Mouse (Mus musculus): ENCODE data around the gene S100pbp. TPM values are rescaled to one million over a fixed set of nuclear protein-coding genes. Genes with fewer than 3 reads are reported as not detected.
"Not testable (repeated sequence)": the region's sequence is repeated elsewhere in the genome, so short reads cannot be mapped to it uniquely, and the experiment has no call there.

S100pbp gene
- polyA plus RNA-seq, 1 experiment from 2014 or later: 18.3 TPM

DNA sequence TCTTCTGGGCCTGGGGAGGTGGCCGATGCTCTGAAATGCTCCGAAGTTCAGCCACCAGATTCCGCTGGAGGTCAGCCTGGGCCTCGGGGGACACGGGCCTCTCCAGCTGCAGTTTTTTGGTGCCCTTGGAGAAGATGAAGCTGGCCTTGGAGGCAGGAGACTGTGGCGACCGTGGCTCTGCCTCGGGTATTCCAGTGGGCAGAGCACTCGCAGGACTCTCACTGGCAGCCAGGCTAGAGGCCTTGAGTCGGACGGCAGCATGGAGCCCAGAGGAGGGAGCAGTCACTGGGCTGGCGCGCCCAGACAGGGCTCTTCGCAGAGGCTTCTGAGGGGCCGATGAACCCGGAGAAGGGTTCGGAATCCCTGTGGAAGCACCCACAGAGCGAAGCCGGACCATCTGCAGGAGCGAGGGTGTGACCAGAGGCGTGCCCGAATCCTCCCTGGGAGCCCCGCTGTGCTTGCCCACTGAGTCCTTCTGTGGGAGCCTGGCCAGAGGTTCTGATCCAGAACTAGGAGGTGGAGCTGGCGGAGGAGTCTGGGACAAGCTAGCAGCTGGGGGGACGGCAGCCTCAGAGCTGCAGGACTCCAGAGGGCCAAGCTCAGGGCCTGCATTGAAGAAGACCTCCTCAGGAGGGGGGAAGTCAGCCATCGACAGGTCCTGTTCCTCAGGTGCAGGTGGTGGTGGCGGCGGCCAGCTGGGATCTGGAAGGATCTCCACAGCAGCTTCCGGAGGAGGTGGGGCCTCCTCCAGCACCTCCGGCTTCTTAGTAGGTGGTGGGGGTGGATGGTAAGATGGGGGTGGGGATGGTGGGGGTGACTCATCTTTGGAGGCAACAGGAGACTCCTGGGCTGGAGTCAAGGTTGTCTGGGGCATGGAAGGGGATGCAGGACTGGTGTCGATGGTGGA, 32.7 kb upstream of the S100pbp start:
- Histone ChIP-seq H3K36me3 (ENCODE audit: control insufficient read depth, insufficient read depth, low read length) (peaks cover 54% of the 10 kb centered on the region), H3K9me3 (ENCODE audit: control insufficient read depth, low read length) (no peaks in the 10 kb centered on the region), H3K4me1 (ENCODE audit: control insufficient read depth, insufficient read depth, low read length) (peaks cover 18% of the 10 kb centered on the region), H3K27ac (ENCODE audit: low read depth, low read length) (no peak overlapping the region), H3K4me3 (ENCODE audit: low read depth, low read length) (no peak overlapping the region), H3K27me3 (ENCODE audit: control insufficient read depth, insufficient read depth, low read length) (no peaks in the 10 kb centered on the region), H3K4me2 (ENCODE audit: low read depth, low read length) (no peak overlapping the region), H3K9ac (replicated peaks; ENCODE audit: low read depth, low read length) (no peak overlapping the region)
- no peak for ATAC-seq (ENCODE audit: low read depth)
- 72% methylated on average over 31 of the region's 31 CpGs for WGBS

DNA sequence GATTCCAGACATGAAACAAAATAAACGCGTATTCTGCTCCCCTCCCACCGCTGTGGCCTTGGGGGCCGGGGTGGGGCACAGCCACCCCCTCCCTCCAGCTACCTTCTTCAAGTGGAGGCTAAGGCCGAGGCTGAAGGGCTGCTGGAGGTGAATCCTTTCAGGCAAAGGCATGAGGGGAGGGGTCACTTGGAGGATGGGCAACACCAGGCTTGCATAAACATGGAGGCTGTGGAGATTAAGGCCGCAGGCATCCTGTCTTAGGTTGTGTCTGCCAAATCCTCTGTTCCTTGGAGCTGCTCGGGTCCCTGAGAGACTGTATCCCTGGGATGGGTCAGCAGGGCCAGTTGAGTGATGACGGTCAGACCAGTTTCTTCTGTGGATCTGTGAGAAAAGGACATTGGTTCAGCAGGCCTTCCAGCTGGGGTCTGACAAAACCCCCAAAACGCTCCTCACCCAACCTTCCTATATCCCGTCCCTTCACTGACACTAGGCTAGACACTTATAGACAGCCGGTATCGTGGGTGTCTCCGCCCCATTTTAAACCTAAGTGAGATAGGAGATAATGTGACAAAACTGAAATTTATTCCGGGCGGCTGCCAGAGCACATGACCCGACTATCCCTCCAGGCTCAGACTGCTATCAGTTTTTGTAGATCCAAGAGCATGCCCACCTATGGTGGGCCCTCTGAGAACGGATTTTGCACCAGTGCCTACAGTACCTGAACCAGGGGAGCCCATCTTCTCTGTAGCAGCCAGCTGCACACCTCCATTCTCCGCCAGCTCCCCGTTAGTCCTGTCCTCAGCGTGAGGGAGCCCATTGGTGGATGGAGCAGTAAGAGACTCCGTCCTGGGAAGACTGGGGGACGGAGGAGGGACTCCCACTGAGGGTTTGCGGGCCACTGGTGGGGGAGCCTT, 31.8 kb upstream of the S100pbp start:
- peaks cover 13% of the 10 kb centered on the region for H3K4me1 ChIP-seq (ENCODE audit: control insufficient read depth, insufficient read depth, low read length)
- no peak overlapping the region for H3K4me2 ChIP-seq (ENCODE audit: low read depth, low read length)
- no peak for ATAC-seq (ENCODE audit: low read depth)
- H3K9ac ChIP-seq (replicated peaks; ENCODE audit: low read depth, low read length): no peak overlapping the region
- H3K27me3 ChIP-seq (ENCODE audit: control insufficient read depth, insufficient read depth, low read length): no peaks in the 10 kb centered on the region
- H3K9me3 ChIP-seq (ENCODE audit: control insufficient read depth, low read length): no peaks in the 10 kb centered on the region
- H3K27ac ChIP-seq (ENCODE audit: low read depth, low read length): no peak overlapping the region
- 81% methylated on average over 23 of the region's 23 CpGs for WGBS
- H3K4me3 ChIP-seq (ENCODE audit: low read depth, low read length): no peak overlapping the region
- H3K36me3 ChIP-seq (ENCODE audit: control insufficient read depth, insufficient read depth, low read length): peaks cover 60% of the 10 kb centered on the region

DNA sequence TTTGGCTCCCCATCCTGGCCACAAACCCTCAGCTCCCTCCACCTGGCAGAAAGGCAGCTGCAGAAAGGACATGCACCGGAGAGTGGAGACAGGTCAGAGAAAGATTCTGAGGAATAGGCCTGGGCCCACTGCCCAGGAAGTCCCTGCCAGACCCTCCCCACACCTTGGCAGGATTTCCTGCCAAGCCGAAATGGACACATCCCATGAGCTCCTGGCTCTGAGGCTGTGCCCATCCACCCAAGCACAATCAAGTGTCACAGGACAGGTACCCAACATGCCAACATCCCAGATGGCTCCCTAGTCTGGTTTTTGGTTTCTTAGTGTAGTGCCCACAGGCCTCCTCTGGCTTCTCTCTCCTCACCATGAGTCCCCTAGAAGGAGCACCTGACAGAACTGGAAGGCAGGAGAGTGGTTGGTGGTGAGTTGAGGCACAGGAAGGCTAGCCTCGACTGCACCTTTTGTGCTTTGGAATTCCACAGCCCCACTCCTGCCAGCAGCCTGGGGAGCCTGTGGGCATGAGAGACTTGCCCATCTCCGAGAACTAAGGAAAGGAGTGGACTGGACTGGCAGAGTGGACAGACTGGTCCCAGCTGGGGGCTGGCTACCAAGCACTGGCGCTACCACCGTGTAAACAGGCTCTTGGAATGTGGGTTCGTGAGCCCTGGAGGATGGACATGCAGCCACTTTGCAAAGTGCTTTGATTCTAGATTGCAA, 31.0 kb upstream of the S100pbp start:
- H3K27me3 ChIP-seq (ENCODE audit: control insufficient read depth, insufficient read depth, low read length): no peaks in the 10 kb centered on the region
- no peak overlapping the region for H3K27ac ChIP-seq (ENCODE audit: low read depth, low read length)
- no peak overlapping the region for H3K4me2 ChIP-seq (ENCODE audit: low read depth, low read length)
- ATAC-seq (ENCODE audit: low read depth): no peak
- WGBS: 83% methylated on average over 7 of the region's 7 CpGs
- no peaks in the 10 kb centered on the region for H3K9me3 ChIP-seq (ENCODE audit: control insufficient read depth, low read length)
- H3K4me1 ChIP-seq (ENCODE audit: control insufficient read depth, insufficient read depth, low read length): peaks cover 10% of the 10 kb centered on the region; the same call in 1 of the 2 replicates
- H3K36me3 ChIP-seq (ENCODE audit: control insufficient read depth, insufficient read depth, low read length): peaks cover 60% of the 10 kb centered on the region
- H3K9ac ChIP-seq (replicated peaks; ENCODE audit: low read depth, low read length): no peak overlapping the region
- H3K4me3 ChIP-seq (ENCODE audit: low read depth, low read length): no peak overlapping the region

DNA sequence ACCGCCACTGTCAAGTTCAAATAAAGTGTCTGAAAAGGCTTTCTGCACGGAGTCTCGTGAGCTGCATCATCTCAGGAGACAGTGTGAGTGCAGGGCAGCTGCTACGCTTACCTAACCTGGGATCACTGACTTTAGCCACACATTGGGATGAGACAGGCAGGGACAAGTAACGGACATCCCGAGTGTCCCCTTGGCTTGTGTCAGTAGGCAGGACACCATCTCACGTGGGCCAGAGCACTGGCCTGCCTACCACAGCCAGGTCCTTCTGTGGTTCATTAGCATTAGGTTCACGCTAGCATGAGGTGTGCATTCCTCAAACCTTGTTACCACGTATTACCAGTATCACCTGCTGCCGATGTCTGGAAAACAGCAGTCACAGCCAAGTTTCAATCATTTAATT, 29.7 kb upstream of the S100pbp start:
- H3K27ac ChIP-seq (ENCODE audit: low read depth, low read length): no peak overlapping the region
- no peak for ATAC-seq (ENCODE audit: low read depth)
- H3K27me3 ChIP-seq (ENCODE audit: control insufficient read depth, insufficient read depth, low read length): no peaks in the 10 kb centered on the region
- no peak overlapping the region for H3K9ac ChIP-seq (replicated peaks; ENCODE audit: low read depth, low read length)
- H3K4me1 ChIP-seq (ENCODE audit: control insufficient read depth, insufficient read depth, low read length): peaks cover 10% of the 10 kb centered on the region; the same call in 1 of the 2 replicates
- no peaks in the 10 kb centered on the region for H3K9me3 ChIP-seq (ENCODE audit: control insufficient read depth, low read length)
- 92% methylated on average over 10 of the region's 10 CpGs for WGBS
- H3K36me3 ChIP-seq (ENCODE audit: control insufficient read depth, insufficient read depth, low read length): peaks cover 67% of the 10 kb centered on the region
- no peak overlapping the region for H3K4me2 ChIP-seq (ENCODE audit: low read depth, low read length)
- H3K4me3 ChIP-seq (ENCODE audit: low read depth, low read length): no peak overlapping the region

DNA sequence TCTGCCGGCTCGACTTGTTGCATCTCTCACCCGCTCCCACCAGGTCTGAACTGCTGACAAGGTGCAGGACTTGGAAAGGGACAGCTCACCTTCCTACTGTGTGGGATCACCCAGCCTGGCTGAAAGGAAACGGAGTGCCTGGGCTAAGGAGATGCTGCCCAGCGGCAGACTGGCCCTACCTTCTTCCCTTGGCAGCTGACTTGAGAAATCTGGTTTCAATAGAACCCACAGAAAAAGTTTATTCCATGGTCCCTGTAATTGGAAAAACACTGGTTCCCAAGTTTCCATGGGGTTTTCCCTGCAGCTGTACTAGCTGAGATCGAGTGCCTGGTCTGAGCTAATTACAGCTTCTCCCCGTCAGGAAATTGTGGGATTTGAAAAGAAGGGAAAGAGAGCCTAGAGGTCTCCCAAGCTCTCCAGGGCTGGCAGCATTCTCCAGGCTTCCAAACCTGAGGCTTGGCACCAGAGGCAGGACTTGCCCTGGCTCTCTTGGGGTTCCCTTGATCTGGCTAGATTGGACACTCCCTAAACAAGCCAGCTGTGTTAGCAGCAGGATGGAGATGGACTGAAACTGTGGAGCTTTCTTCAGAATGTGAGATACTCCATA, 29.1 kb upstream of the S100pbp start:
- peaks cover 67% of the 10 kb centered on the region for H3K36me3 ChIP-seq (ENCODE audit: control insufficient read depth, insufficient read depth, low read length)
- no peaks in the 10 kb centered on the region for H3K9me3 ChIP-seq (ENCODE audit: control insufficient read depth, low read length)
- 80% methylated on average over 7 of the region's 7 CpGs for WGBS
- H3K27me3 ChIP-seq (ENCODE audit: control insufficient read depth, insufficient read depth, low read length): no peaks in the 10 kb centered on the region
- H3K4me2 ChIP-seq (ENCODE audit: low read depth, low read length): no peak overlapping the region
- H3K4me1 ChIP-seq (ENCODE audit: control insufficient read depth, insufficient read depth, low read length): peaks cover 7% of the 10 kb centered on the region; the same call in 1 of the 2 replicates
- no peak overlapping the region for H3K27ac ChIP-seq (ENCODE audit: low read depth, low read length)
- no peak for ATAC-seq (ENCODE audit: low read depth)
- H3K9ac ChIP-seq (replicated peaks; ENCODE audit: low read depth, low read length): no peak overlapping the region
- H3K4me3 ChIP-seq (ENCODE audit: low read depth, low read length): no peak overlapping the region

DNA sequence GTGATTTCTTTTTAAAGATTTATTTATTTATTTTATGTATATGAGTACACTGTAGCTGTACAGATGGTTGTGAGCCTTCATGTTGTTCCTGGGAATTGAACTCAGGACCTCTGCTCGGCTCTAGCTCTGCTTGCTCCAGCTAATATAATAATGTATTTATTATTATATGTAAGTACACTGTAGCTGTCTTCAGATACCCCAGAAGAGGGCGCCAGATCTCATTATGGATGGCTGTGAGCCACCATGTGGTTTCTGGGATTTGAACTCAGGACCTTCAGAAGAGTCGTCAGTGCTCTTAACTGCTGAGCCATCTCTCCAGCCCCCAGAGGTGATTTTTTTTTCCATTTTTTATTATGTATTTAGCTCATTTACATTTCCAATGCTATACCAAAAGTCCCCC, 23.0 kb upstream of the S100pbp start:
- not testable (repeated sequence) for H3K9ac ChIP-seq (replicated peaks; ENCODE audit: low read depth, low read length); H3K27ac ChIP-seq (ENCODE audit: low read depth, low read length); ATAC-seq (ENCODE audit: low read depth); H3K4me2 ChIP-seq (ENCODE audit: low read depth, low read length); H3K27me3 ChIP-seq (ENCODE audit: control insufficient read depth, insufficient read depth, low read length); H3K9me3 ChIP-seq (ENCODE audit: control insufficient read depth, low read length); H3K4me3 ChIP-seq (ENCODE audit: low read depth, low read length); H3K4me1 ChIP-seq (ENCODE audit: control insufficient read depth, insufficient read depth, low read length)
- 71% methylated on average over 3 of the region's 3 CpGs for WGBS
- H3K36me3 ChIP-seq (ENCODE audit: control insufficient read depth, insufficient read depth, low read length): peaks cover 57% of the 10 kb centered on the region

DNA sequence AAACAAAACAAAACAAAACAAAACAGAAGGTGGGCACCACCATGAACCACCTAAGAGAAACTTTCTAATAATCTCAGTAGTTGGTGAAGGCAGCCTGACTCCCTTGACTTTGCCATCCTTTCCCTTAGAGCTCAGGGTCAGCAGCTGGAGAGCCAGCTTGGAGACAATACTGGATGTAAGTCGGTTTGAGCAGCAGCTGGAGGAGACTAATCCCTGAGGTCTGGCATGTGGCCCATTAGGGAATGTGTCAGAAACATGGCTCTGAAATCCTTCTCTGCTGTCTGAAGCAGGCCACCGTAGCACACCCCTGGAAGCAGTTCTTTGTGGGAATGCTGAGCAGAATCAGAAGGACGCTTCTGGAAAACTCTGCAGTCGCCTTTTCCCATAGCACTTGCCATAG, 21.9 kb upstream of the S100pbp start:
- WGBS: 87% methylated on average over 4 of the region's 4 CpGs
- peaks cover 58% of the 10 kb centered on the region for H3K36me3 ChIP-seq (ENCODE audit: control insufficient read depth, insufficient read depth, low read length)

DNA sequence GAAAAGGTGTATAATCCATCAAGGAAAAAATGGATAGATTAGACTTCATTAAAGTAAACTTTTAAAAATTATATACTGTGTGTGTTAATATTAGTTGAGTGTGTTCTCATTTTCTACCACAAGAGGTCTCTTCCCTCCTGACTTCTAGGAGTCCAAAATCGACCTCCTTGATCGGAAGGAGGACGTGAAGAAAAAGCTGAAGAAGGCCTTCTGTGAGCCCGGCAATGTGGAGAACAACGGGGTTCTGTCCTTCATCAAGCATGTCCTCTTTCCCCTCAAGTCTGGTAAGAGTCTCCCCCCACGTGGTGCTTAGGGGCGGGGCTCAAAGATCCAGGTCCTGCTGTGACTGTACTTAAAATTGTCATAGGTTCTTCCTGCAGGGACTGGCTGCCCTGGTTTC, 20.0 kb upstream of the S100pbp start:
- Histone ChIP-seq H3K4me3 (ENCODE audit: low read depth, low read length) (no peak overlapping the region), H3K36me3 (ENCODE audit: control insufficient read depth, insufficient read depth, low read length) (peaks cover 60% of the 10 kb centered on the region), H3K4me2 (ENCODE audit: low read depth, low read length) (no peak overlapping the region), H3K4me1 (ENCODE audit: control insufficient read depth, insufficient read depth, low read length) (no peaks in the 10 kb centered on the region), H3K27me3 (ENCODE audit: control insufficient read depth, insufficient read depth, low read length) (no peaks in the 10 kb centered on the region), H3K9ac (replicated peaks; ENCODE audit: low read depth, low read length) (no peak overlapping the region), H3K27ac (ENCODE audit: low read depth, low read length) (no peak overlapping the region), H3K9me3 (ENCODE audit: control insufficient read depth, low read length) (no peaks in the 10 kb centered on the region)
- ATAC-seq (ENCODE audit: low read depth): no peak
- 56% methylated on average over 7 of the region's 7 CpGs for WGBS

More for the DNA sequence above, 21.9 kb upstream of the S100pbp start:
- H3K4me1 ChIP-seq (ENCODE audit: control insufficient read depth, insufficient read depth, low read length): no peaks in the 10 kb centered on the region
- no peaks in the 10 kb centered on the region for H3K27me3 ChIP-seq (ENCODE audit: control insufficient read depth, insufficient read depth, low read length)
- H3K4me3 ChIP-seq (ENCODE audit: low read depth, low read length): no peak overlapping the region
- no peak for ATAC-seq (ENCODE audit: low read depth)
- H3K27ac ChIP-seq (ENCODE audit: low read depth, low read length): no peak overlapping the region
- H3K9ac ChIP-seq (replicated peaks; ENCODE audit: low read depth, low read length): no peak overlapping the region
- H3K4me2 ChIP-seq (ENCODE audit: low read depth, low read length): no peak overlapping the region
- H3K9me3 ChIP-seq (ENCODE audit: control insufficient read depth, low read length): no peaks in the 10 kb centered on the region

Data from neural tube, embryonic 14.5 days (tissue).